Mouse (Mus musculus): Measurements from ENCODE around the gene Wipf2.

GRCm38 (mm10) chr11:98837231-98837704 is 26.2 kb upstream of the Wipf2 start:
- TF ChIP-seq POLR2A (IDR thresholded peaks at IDR 0.05; ENCODE audit: borderline replicate concordance, extremely low read depth, low read depth, low read length) = no peak
- no peak for TF ChIP-seq CTCF (IDR thresholded peaks at IDR 0.05; ENCODE audit: insufficient read depth, low read length)
